Mouse (Mus musculus): ENCODE data around the gene Erich2. TPM values are rescaled to one million over a fixed set of nuclear protein-coding genes. Genes with fewer than 3 reads are reported as not detected.
A peak's percentile ranks its signal among the peaks of the same experiment; 100 is the strongest.

The Erich2 gene
- total and polyA plus RNA-seq, 2 experiments from 2014 or later, result 0.66 to 3.4 TPM

DNA sequence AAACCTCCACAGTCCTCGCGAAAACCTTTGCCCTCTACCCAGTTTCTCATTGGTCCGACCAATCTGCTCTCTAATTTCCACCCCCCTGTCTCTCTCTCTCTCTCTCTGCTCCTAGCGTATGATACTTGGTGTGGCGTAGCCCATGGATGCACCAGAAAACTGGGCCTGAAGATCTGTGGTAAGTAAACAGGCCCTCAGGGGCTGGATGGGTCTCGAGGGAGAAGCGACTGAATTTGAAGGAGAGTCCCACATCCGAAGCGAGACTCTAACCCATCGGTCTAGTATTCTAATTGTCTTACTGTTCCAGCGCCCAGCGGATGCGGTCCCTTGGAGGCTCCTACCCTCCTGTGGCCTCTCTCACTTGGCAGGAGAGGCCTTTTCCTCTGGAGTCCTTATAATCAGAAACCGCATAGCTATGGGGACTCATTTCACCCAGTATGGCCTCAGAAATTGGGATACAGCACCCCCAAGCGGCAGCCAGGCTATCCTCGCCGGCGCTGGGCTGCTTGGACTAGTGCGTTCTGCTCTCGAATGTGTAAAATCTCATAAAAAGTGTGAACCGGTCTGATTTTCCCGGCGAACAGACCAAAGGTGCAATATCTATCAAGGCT, 58.6 kb downstream of the Erich2 start:
- 3% methylated on average over 23 of the region's 23 CpGs for WGBS
- Histone ChIP-seq H3K4me2 (ENCODE audit: low read depth, low read length, poor library complexity, severe bottlenecking) (peak overlapping the region; percentile 60), H3K27me3 (ENCODE audit: insufficient read depth, low read length) (peaks cover 16% of the 10 kb centered on the region), H3K4me3 (ENCODE audit: low read depth, low read length) (peak overlapping the region; percentile 48), H3K9ac (replicated peaks; ENCODE audit: low read length, poor library complexity, severe bottlenecking) (peak overlapping the region; percentile 73), H3K36me3 (ENCODE audit: insufficient read depth, low read length) (no peaks in the 10 kb centered on the region), H3K9me3 (ENCODE audit: low read length) (no peaks in the 10 kb centered on the region), H3K4me1 (ENCODE audit: insufficient read depth, low read length) (0 out of 2 replicates have a peak, but pooled peaks cover 2% of the 10 kb centered on the region), H3K27ac (ENCODE audit: low read depth, low read length) (peak overlapping the region; percentile 88)
- DNase-seq (ENCODE audit: low spot score) (peak; percentile 77), ATAC-seq (ENCODE audit: low FRiP score) (peak; percentile 45)
- peak; percentile 63 for TF ChIP-seq CTCF (IDR thresholded peaks at IDR 0.05)

DNA sequence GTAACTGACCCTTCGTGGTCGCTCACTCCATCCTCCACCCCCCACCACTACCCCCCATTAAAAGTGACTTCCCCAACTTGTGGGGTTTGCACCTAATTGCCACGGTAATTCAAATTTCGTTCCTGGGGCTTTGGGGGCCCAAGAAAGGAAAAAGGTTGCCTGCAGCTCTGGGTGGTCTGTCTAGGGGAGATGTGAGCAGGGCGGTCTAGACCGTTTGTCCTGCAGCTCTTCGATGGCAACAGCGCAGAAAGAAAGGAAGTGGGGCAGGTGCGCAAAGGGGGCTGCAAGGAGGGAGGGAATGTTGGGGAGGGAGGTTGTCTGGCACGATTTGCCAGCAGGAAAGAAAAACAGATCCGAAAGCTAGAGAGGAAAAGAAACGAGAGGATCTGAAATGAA, 59.1 kb downstream of the Erich2 start:
- Histone ChIP-seq H3K4me3 (ENCODE audit: low read depth, low read length) (peak overlapping the region; percentile 48), H3K27me3 (ENCODE audit: insufficient read depth, low read length) (peaks cover 16% of the 10 kb centered on the region), H3K9ac (replicated peaks; ENCODE audit: low read length, poor library complexity, severe bottlenecking) (peak overlapping the region; percentile 50), H3K4me1 (ENCODE audit: insufficient read depth, low read length) (0 out of 2 replicates have a peak, but pooled peaks cover 2% of the 10 kb centered on the region), H3K9me3 (ENCODE audit: low read length) (no peaks in the 10 kb centered on the region), H3K4me2 (ENCODE audit: low read depth, low read length, poor library complexity, severe bottlenecking) (peak overlapping the region; percentile 60), H3K27ac (ENCODE audit: low read depth, low read length) (peak overlapping the region; percentile 88), H3K36me3 (ENCODE audit: insufficient read depth, low read length) (no peaks in the 10 kb centered on the region)
- ATAC-seq (ENCODE audit: low FRiP score) (no peak), DNase-seq (ENCODE audit: low spot score) (no peak)
- no peak for TF ChIP-seq CTCF (IDR thresholded peaks at IDR 0.05)
- under 1% methylated on average over 12 of the region's 12 CpGs for WGBS

DNA sequence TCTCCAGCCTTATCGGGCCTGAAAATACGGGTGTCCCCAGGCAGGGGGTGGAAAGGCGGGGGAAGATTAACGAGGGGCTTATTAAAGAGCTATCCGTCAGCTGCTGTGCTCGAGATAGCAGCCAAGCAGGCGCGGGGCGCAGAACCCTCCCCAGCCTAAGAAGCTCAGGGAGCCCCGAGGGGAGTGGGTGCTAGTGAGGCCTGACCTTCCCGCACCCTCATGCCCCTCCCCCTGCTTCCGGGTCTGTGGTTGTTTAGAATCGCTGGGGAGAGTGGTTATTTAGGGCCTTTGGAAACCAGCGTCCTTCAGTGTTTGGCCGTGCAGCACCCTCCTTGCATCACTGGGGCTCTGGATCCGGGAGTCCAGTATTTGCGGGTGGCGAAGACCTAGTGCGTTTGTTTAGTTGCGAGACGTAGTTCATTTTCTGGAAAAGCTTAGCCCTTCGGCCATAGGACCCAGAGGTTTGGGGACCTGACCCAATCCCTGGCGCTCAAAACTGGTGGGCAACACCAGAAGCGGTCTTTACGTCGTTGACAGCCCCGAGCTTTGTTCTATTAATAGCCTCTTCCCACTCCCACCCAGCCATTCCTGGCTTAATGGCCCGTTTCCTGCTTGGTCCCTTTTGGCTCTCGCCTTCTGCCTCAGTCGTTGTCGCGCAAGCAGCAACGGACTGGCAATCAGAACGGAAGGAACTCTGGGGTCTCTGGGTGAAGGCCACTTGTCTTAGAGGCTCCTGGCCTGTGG, 59.8 kb downstream of the Erich2 start:
- Histone ChIP-seq H3K4me2 (ENCODE audit: low read depth, low read length, poor library complexity, severe bottlenecking) (peak overlapping the region; percentile 60), H3K36me3 (ENCODE audit: insufficient read depth, low read length) (no peaks in the 10 kb centered on the region), H3K4me1 (ENCODE audit: insufficient read depth, low read length) (0 out of 2 replicates have a peak, but pooled peaks cover 2% of the 10 kb centered on the region), H3K27me3 (ENCODE audit: insufficient read depth, low read length) (peaks cover 14% of the 10 kb centered on the region), H3K27ac (ENCODE audit: low read depth, low read length) (peak overlapping the region; percentile 88), H3K4me3 (ENCODE audit: low read depth, low read length) (peak overlapping the region; percentile 48), H3K9ac (replicated peaks; ENCODE audit: low read length, poor library complexity, severe bottlenecking) (peak overlapping the region; percentile 50), H3K9me3 (ENCODE audit: low read length) (no peaks in the 10 kb centered on the region)
- TF ChIP-seq CTCF (IDR thresholded peaks at IDR 0.05), result no peak
- DNase-seq (ENCODE audit: low spot score), result peak; percentile 52
- peak; percentile 45 for ATAC-seq (ENCODE audit: low FRiP score)
- 2% methylated on average over 33 of the region's 34 CpGs for WGBS

DNA sequence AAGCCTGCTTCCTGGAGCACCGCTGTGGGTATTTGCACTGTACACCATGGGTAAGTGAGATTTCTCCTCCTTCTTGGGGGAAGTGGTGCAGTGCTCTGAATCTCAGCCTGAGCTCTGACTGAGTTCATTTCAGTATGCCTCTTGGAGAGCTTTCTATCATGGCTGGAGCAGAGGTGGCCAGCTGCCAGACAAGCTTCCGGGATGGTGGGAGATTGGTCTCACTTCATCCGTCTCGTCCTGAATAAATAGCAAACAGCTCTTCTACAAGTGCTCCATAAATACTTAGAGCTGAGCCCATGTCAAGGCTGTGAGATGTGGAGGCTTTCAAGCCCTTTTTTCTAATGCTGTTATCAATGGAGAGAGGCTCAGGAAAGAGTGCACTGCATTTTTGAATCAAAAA, 63.1 kb downstream of the Erich2 start:
- no peak overlapping the region for H3K9ac ChIP-seq (replicated peaks; ENCODE audit: low read length, poor library complexity, severe bottlenecking)
- H3K36me3 ChIP-seq (ENCODE audit: insufficient read depth, low read length), result no peaks in the 10 kb centered on the region
- 0 out of 2 replicates have a peak, but pooled peaks cover 2% of the 10 kb centered on the region for H3K4me1 ChIP-seq (ENCODE audit: insufficient read depth, low read length)
- no peak for TF ChIP-seq CTCF (IDR thresholded peaks at IDR 0.05)
- no peak overlapping the region for H3K4me2 ChIP-seq (ENCODE audit: low read depth, low read length, poor library complexity, severe bottlenecking)
- peaks cover 7% of the 10 kb centered on the region; the same call in 1 of the 2 replicates for H3K27me3 ChIP-seq (ENCODE audit: insufficient read depth, low read length)
- 53% methylated on average over 4 of the region's 4 CpGs for WGBS
- no peak for DNase-seq (ENCODE audit: low spot score)
- H3K4me3 ChIP-seq (ENCODE audit: low read depth, low read length), result no peak overlapping the region
- ATAC-seq (ENCODE audit: low FRiP score), result no peak
- no peaks in the 10 kb centered on the region for H3K9me3 ChIP-seq (ENCODE audit: low read length)
- 0 out of 2 replicates have a peak overlapping the region, but pooled peaks have one; percentile 26 for H3K27ac ChIP-seq (ENCODE audit: low read depth, low read length)

DNA sequence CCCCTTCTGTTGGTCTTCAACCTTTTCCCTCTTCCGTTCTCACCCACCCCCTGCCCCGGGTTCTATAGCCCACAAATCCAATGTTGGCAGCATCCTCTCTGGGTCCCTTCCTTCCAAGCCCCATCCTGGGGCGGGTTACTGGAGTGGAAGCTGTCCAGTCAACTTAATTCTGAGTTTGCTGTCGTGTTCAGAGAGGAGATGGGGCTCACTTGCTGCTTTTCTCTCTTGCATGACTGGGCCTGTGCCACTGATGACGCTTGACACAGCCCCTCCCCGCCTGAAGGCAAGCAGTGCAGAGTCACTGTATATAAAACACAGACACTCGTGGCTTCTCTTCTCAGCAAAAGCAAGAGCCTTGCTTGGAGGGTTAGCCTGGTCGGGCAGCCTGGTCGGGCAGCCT, 63.6 kb downstream of the Erich2 start:
- no peak for DNase-seq (ENCODE audit: low spot score)
- no peak overlapping the region for H3K4me3 ChIP-seq (ENCODE audit: low read depth, low read length)
- H3K9me3 ChIP-seq (ENCODE audit: low read length), result no peaks in the 10 kb centered on the region
- no peak overlapping the region for H3K27ac ChIP-seq (ENCODE audit: low read depth, low read length)
- no peak overlapping the region for H3K4me2 ChIP-seq (ENCODE audit: low read depth, low read length, poor library complexity, severe bottlenecking)
- no peak for TF ChIP-seq CTCF (IDR thresholded peaks at IDR 0.05)
- no peaks in the 10 kb centered on the region for H3K36me3 ChIP-seq (ENCODE audit: insufficient read depth, low read length)
- ATAC-seq (ENCODE audit: low FRiP score), result no peak
- H3K4me1 ChIP-seq (ENCODE audit: insufficient read depth, low read length), result 0 out of 2 replicates have a peak, but pooled peaks cover 1% of the 10 kb centered on the region
- H3K9ac ChIP-seq (replicated peaks; ENCODE audit: low read length, poor library complexity, severe bottlenecking), result no peak overlapping the region
- H3K27me3 ChIP-seq (ENCODE audit: insufficient read depth, low read length), result peaks cover 7% of the 10 kb centered on the region; the same call in 1 of the 2 replicates
- 49% methylated on average over 9 of the region's 9 CpGs for WGBS

Data from midbrain, postnatal 0 days (tissue).